Mouse (Mus musculus) midbrain, embryonic 13.5 days (tissue): ENCODE data around the gene Fkbp5. TPM values are rescaled to one million over a fixed set of nuclear protein-coding genes. Genes with fewer than 3 reads are reported as not detected.
A peak's percentile ranks its signal among the peaks of the same experiment; 100 is the strongest.

Experiments
- ATAC-seq: fragments of 200-750 bp; cut with Nextera tagmentation; 2 replicates; pipeline ENCODE4 v1.8.0; 2017; ENCODE audit warnings: mild to moderate bottlenecking, moderate TSS enrichment, moderate library complexity
- H3K27ac ChIP-seq: fragments of 300-500 bp; sonication (generic); 2 replicates; pipeline ENCODE4 v1.5.1; 2015; ENCODE audit warnings: inconsistent platforms, mild to moderate bottlenecking, moderate library complexity
- H3K27me3 ChIP-seq: fragments of 300-500 bp; sonication (generic); 2 replicates; pipeline ENCODE4 v1.6.1; 2015; ENCODE audit warnings: mild to moderate bottlenecking, inconsistent platforms
- H3K36me3 ChIP-seq: fragments of 300-500 bp; sonication (generic); 2 replicates; pipeline ENCODE4 v1.6.1; 2015; ENCODE audit warnings: mild to moderate bottlenecking, inconsistent platforms
- H3K4me1 ChIP-seq: fragments of 300-500 bp; sonication (generic); replicated peaks from 2 replicates; pipeline ENCODE4 v1.6.1; 2015; ENCODE audit warnings: inconsistent platforms
- H3K4me2 ChIP-seq: fragments of 300-500 bp; sonication (generic); replicated peaks from 2 replicates; pipeline ENCODE4 v1.6.1; 2015; ENCODE audit warnings: moderate library complexity, mild to moderate bottlenecking, inconsistent platforms
- H3K4me3 ChIP-seq: fragments of 300-500 bp; sonication (generic); replicated peaks from 2 replicates; pipeline ENCODE4 v1.5.1; 2015; ENCODE audit warnings: mild to moderate bottlenecking, inconsistent platforms
- H3K9ac ChIP-seq: fragments of 300-500 bp; sonication (generic); replicated peaks from 2 replicates; pipeline ENCODE4 v1.6.1; 2015; ENCODE audit warnings: mild to moderate bottlenecking, inconsistent platforms
- H3K9me3 ChIP-seq: fragments of 300-500 bp; sonication (generic); 2 replicates; pipeline ENCODE4 v1.6.1; 2016; ENCODE audit warnings: mild to moderate bottlenecking, inconsistent platforms
- WGBS: fragments of 180-500 bp; shearing (Covaris S2); methylation state at CpG from one replicate; pipeline ENCODE4 v1.1.7; 2015; 5-methylcytosine and 5-hydroxymethylcytosine counted together
- polyA plus RNA-seq: library from polyadenylated mRNA; unstranded; fragments of >200 nt; fragmentation: Nextera tagmentation; extraction: Ambion mirVana; gene quantifications from 2 replicates; pipeline ENCODE4 v1.2.1, GENCODE M21; 2015

Gene Fkbp5
- polyA plus RNA-seq, 1 experiment from 2014 or later, result 30.9 TPM

DNA sequence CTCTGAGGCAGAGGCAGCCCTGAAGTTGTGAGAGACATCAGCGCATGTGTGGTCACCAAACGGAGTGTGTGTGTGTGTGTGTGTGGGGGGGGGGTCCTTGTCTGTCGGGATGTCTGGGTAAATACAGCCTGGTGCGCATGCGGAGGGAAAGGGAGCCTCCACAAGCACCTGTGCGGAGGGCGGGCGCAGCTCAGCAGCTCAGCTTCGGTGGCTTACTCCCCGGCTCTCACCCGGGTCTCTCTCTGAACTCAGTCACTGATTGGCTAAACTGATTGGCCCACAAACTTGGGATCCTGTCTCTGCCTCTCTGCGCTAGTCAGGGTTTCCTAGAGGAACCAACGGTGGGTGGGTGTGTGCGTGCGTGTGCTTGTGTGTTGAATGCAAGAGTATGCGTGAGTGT lies 142.8 kb downstream of the Fkbp5 start:
- H3K4me3 ChIP-seq, result no peak overlapping the region
- H3K27me3 ChIP-seq, result peaks cover 31% of the 10 kb centered on the region
- ATAC-seq, result no peak
- H3K9ac ChIP-seq, result no peak overlapping the region
- WGBS, result 17% methylated on average over 16 of the region's 16 CpGs
- peak overlapping the region; percentile 20; the same call in 1 of the 2 replicates for H3K4me2 ChIP-seq
- no peaks in the 10 kb centered on the region for H3K9me3 ChIP-seq
- no peaks in the 10 kb centered on the region; the same call in 1 of the 2 replicates for H3K4me1 ChIP-seq
- H3K36me3 ChIP-seq, result no peaks in the 10 kb centered on the region
- no peak overlapping the region for H3K27ac ChIP-seq

DNA sequence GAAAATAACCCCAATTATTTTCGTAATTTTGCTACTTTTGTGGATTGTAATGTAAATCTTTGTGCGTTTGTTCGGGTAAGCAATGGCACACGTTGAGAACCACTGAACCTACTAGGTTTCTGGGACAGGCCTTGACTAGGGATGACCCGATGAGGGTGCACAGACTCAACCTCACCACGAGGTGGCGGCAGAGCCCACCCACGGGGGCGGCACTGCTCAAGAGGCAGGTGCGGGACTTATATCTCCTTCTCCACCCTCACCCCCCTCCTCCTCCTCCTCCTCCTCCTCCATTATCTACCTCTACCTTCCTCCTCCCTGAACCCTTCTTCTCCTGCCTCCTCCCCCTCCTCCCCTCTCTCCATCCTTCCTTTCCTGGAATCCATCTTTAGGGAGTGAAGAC lies 143.5 kb downstream of the Fkbp5 start:
- no peak overlapping the region for H3K9ac ChIP-seq
- H3K27ac ChIP-seq, result no peak overlapping the region
- H3K4me1 ChIP-seq, result no peaks in the 10 kb centered on the region; the same call in 1 of the 2 replicates
- no peaks in the 10 kb centered on the region for H3K36me3 ChIP-seq
- peaks cover 29% of the 10 kb centered on the region for H3K27me3 ChIP-seq
- 16% methylated on average over 10 of the region's 10 CpGs for WGBS
- no peak for ATAC-seq
- no peaks in the 10 kb centered on the region for H3K9me3 ChIP-seq
- no peak overlapping the region for H3K4me2 ChIP-seq
- no peak overlapping the region for H3K4me3 ChIP-seq

DNA sequence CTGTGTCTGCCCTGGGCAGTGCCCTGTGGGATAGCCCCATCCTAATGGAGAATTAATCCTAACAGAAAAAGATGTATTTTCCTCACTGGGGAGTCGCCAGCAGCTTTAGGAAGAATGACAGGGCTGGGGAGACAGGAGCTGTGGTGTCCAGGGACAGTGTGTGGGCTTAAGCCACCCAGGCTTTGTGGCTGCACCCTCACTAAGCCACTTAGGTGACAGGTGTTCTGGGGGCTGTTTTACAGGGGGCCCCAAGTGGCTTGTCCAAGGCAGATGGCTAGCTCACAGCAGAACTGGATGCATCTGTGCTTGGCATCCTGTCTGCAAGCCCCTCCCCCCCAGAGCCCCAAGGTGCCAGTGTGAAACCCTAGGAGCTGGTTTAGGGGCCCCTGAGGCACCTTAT lies 145.4 kb downstream of the Fkbp5 start:
- WGBS, result 37% methylated on average over 1 of the region's 1 CpGs
- no peak for ATAC-seq

DNA sequence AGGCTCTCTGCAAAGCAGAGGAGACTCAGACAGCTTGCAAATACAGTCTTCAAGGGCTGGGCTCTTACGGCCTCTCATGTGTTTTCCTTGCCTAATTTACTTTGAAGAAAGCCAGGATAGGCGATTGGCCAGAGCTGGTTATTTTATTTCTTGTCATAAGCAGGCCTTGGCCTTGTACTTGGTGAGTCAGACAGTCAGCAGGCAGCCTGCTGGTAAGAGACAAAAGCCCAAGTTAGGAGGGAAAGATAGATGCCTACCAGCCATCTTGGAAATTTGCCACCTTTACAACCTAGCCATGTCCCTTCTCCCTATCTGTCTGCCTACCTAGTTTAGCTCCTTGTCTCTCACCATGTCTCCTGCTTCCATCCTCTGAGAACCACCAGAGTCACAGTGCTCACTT lies 146.0 kb downstream of the Fkbp5 start:
- WGBS, result 78% methylated on average over 2 of the region's 2 CpGs

More for the DNA sequence above, 145.4 kb downstream of the Fkbp5 start:
- Histone ChIP-seq H3K4me1 (no peaks in the 10 kb centered on the region; the same call in 1 of the 2 replicates), H3K9ac (no peak overlapping the region), H3K27ac (no peak overlapping the region), H3K9me3 (no peaks in the 10 kb centered on the region), H3K36me3 (no peaks in the 10 kb centered on the region), H3K4me3 (no peak overlapping the region), H3K27me3 (peaks cover 27% of the 10 kb centered on the region), H3K4me2 (no peak overlapping the region)

DNA sequence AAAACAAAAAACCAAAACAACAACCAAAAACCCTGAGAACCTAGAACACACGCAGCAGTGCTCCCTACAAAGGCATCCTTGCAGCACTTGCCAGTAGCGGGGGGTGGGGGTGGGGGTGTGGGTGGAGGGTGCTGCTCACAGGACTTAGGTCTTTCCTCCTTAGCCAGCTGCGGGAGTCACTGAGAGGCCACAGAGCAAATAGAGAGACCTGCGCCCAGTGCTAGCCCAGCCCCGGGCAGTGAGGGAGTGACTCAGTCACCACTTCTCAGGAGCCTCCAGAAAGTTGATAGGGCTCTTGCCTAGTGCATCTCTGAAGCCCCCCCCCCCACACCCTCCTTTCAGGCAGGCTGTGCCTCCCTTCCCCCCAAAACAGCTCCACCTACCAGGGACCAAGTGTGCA lies 148.3 kb downstream of the Fkbp5 start:
- no peak overlapping the region for H3K4me3 ChIP-seq
- no peak overlapping the region for H3K9ac ChIP-seq
- no peak overlapping the region for H3K4me2 ChIP-seq
- H3K9me3 ChIP-seq, result no peaks in the 10 kb centered on the region
- peaks cover 6% of the 10 kb centered on the region for H3K4me1 ChIP-seq
- no peaks in the 10 kb centered on the region for H3K36me3 ChIP-seq
- ATAC-seq, result no peak
- whole genome bisulfite sequencing, result 75% methylated on average over 5 of the region's 5 CpGs
- H3K27ac ChIP-seq, result no peak overlapping the region
- peaks cover 26% of the 10 kb centered on the region for H3K27me3 ChIP-seq

More for the DNA sequence above, 146.0 kb downstream of the Fkbp5 start:
- Histone ChIP-seq H3K36me3 (no peaks in the 10 kb centered on the region), H3K9ac (no peak overlapping the region), H3K4me3 (no peak overlapping the region), H3K27ac (no peak overlapping the region), H3K9me3 (no peaks in the 10 kb centered on the region), H3K4me1 (no peaks in the 10 kb centered on the region; the same call in 1 of the 2 replicates), H3K4me2 (no peak overlapping the region), H3K27me3 (peaks cover 27% of the 10 kb centered on the region)
- ATAC-seq, result no peak

DNA sequence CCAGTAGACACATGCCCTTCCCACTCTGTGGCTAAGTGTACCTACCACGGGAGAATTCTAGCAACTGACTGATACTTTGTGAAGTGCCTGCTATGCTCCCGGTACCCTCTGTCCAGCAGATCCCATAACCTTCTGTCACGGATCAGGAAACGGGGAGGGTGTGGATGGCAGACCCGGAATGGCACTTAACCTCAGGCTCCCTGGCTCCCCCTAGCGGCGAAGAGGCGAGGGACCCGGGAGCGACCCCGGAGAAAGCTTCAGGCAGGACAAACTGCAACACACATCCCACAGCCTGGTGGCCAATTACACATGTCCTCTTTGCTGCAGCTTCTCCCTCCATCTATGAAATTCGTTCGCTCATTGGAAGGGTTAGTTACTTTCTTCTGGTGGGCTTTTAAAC lies 148.9 kb downstream of the Fkbp5 start:
- H3K9me3 ChIP-seq, result no peaks in the 10 kb centered on the region

DNA sequence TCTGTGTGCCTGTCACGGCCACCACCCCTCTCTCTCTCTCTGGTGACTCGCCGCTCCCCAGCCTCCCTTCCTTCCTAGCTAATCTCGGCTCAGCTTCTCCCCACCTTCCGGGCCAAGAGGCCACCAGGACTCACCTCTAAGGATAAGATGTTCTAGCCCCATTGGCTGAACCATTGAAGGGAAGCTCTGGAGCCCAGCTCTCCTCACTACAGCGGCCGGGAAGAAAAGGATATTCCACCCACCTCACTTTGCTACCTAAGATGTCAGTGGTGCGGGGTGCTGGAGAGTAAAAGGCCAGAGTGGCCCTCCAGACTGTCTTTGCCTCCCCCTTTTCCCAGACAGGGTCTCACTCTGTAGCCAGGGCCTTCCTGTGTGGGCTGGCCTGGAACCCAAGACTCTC lies 152.2 kb downstream of the Fkbp5 start, which contains the start of gene Tulp1:
Tulp1 (minus strand) TSS at position 101 of the 400 bp plus-strand sequence.
- no peaks in the 10 kb centered on the region for H3K36me3 ChIP-seq
- H3K27me3 ChIP-seq, result peaks cover 61% of the 10 kb centered on the region
- peak within 1 kb of the TSS; percentile 18 for H3K4me3 ChIP-seq
- 19% methylated on average over 8 of the region's 8 CpGs for WGBS
- peak within 1 kb of the TSS; percentile 32; the same call in 1 of the 2 replicates for H3K4me2 ChIP-seq
- no peak within 1 kb of the TSS for H3K9ac ChIP-seq
- no peak for ATAC-seq
- no peak within 1 kb of the TSS for H3K27ac ChIP-seq
- peaks cover 25% of the 10 kb centered on the region for H3K4me1 ChIP-seq
- no peaks in the 10 kb centered on the region for H3K9me3 ChIP-seq

More for the DNA sequence above, 148.9 kb downstream of the Fkbp5 start:
- Histone ChIP-seq H3K4me1 (peaks cover 12% of the 10 kb centered on the region), H3K36me3 (no peaks in the 10 kb centered on the region), H3K27me3 (peaks cover 29% of the 10 kb centered on the region), H3K4me2 (no peak overlapping the region), H3K9ac (no peak overlapping the region), H3K4me3 (no peak overlapping the region), H3K27ac (no peak overlapping the region)
- WGBS, result 5% methylated on average over 13 of the region's 13 CpGs
- ATAC-seq, result no peak

DNA sequence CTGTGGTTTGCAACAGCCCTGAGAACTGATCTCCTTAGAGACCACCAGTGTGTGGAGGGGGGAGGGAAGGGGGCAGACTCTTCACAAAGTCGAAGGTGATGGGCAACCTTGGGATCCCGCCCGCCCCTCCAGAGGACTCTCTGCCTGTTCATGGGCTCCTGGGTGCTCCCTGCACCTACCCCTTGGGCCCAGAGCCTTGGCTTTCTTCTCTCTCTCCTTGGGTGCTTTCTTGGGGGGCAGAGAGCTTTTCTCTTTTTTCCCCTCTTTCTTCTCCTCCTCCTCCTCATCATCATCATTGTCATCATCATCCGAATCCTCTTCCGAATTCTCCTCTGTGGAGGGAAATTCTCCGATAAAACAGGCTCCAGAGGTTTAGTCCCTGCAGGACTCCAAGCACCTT lies 153.8 kb downstream of the Fkbp5 start:
- no peak for ATAC-seq
- no peaks in the 10 kb centered on the region for H3K9me3 ChIP-seq
- H3K4me2 ChIP-seq, result 0 out of 2 replicates have a peak overlapping the region, but pooled peaks have one; percentile 57
- no peak overlapping the region for H3K9ac ChIP-seq
- 9% methylated on average over 6 of the region's 6 CpGs for WGBS
- H3K4me3 ChIP-seq, result no peak overlapping the region
- peaks cover 78% of the 10 kb centered on the region for H3K27me3 ChIP-seq
- no peaks in the 10 kb centered on the region for H3K36me3 ChIP-seq
- H3K4me1 ChIP-seq, result peaks cover 25% of the 10 kb centered on the region
- H3K27ac ChIP-seq, result no peak overlapping the region

DNA sequence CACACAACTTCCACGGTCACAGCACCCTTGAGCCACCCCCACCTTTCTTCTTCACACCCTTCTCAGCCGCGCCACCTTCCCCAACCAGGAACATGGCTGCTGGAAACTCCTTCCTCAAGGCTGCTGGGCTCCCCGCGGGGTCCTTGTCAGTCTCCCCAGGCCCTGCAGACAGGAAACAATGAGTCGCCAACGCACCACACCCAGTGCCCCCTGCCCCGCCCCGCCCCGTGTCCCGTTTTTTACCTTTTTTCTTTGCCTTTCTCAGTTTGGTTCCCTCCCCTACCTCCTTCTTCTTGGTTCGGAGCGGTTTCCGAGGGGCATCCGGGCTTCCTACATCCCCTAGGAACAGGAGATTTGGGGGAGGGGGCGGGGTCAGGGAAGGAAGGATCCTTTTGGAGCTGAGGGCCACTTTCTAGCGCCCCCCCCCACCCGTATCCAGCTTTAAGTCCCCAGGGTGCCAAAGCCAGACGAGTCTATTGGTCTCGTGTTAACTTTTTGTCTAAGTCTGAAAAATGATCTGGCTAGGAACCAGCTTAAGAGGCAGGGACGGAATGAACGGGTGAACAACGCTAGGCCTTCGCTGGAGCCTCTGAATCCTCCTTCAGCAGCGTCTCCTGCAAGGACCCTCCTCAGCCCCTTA lies 154.6 kb downstream of the Fkbp5 start:
- 2% methylated on average over 25 of the region's 25 CpGs for WGBS
- peak overlapping the region; percentile 31 for H3K4me3 ChIP-seq
- H3K9me3 ChIP-seq, result no peaks in the 10 kb centered on the region
- 0 out of 2 replicates have a peak, but pooled peaks have one; percentile 34 for ATAC-seq
- H3K27me3 ChIP-seq, result peaks cover 84% of the 10 kb centered on the region
- H3K27ac ChIP-seq, result no peak overlapping the region
- peaks cover 25% of the 10 kb centered on the region for H3K4me1 ChIP-seq
- peak overlapping the region; percentile 57 for H3K4me2 ChIP-seq
- H3K9ac ChIP-seq, result peak overlapping the region; percentile 54
- H3K36me3 ChIP-seq, result no peaks in the 10 kb centered on the region

DNA sequence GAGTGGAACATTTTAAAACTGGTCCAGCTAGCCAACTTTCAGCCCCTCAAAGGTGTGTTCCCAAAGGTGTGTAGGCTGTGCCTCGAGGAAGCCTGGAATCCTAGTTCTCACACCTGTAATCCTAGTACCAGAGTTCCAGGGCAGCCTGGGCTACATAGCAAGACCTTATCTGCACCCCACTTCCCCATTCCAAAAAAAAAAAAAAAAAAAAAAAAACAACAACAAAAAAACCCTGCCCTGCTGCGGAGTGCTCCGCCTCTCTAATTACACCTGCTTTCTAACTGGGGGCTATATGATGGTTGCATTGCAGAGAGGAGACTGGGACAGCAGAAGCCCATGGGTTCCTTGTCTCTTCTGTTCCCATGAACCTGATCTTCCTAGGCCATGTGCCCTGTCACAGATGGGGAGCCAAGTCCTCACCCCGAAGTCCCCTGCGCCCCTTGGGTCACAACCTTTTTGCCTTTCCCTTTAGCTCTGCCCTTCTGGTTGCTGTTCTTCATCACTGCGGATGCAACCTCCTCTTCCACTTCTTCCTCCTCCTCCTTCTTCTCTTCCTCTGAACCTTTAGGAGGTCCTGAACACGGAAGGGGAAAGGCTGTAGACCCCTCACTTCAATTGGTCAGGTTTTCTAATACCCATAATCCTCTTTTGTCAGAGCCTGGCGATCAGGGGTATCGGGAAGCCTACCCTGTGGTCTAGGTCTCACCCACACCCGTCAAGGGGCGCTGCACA lies 155.2 kb downstream of the Fkbp5 start:
- H3K36me3 ChIP-seq, result no peaks in the 10 kb centered on the region
- H3K27me3 ChIP-seq, result peaks cover 82% of the 10 kb centered on the region
- peak overlapping the region; percentile 31 for H3K4me3 ChIP-seq
- peak overlapping the region; percentile 57 for H3K4me2 ChIP-seq
- 37% methylated on average over 11 of the region's 11 CpGs for WGBS
- H3K27ac ChIP-seq, result no peak overlapping the region
- ATAC-seq, result no peak
- no peaks in the 10 kb centered on the region for H3K9me3 ChIP-seq
- peak overlapping the region; percentile 54 for H3K9ac ChIP-seq
- H3K4me1 ChIP-seq, result peaks cover 25% of the 10 kb centered on the region

DNA sequence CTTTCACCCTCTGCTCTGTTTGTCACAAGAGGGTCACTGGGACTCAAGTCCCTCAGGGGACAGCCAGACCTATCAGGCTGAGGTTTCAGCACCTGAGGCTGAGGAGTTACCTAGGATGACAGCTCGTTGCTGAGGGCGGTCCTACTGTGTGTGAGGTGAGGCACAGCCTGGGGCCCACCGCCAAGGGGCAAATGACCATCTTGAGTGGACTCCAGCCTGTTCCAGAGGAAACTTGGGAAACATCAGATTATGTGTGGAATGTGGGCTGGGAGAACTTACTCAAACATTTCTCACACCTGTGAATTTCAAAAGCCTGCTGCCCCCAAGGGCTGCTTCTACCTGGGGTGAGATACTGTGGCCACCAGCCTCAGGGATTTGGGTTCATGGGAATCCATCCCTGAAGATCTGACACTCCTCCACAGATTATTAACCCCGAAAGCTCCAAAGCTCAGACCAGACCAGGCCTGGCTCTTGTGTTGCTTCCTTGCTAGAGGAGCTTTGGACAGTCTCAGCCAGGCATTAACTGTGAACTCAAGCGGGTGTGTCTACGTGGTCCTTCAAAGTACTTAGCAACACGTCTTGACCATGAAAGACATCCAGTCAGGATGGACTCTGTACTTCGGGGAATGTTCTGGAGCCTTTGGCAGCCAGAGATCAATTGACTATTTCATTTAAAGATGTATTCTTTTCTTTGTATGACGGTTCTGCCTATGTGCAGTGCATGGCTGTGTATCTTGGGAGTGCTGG lies 156.6 kb downstream of the Fkbp5 start:
- H3K9me3 ChIP-seq, result no peaks in the 10 kb centered on the region
- no peak overlapping the region for H3K4me2 ChIP-seq
- no peak for ATAC-seq
- no peak overlapping the region for H3K4me3 ChIP-seq
- no peak overlapping the region for H3K9ac ChIP-seq
- 86% methylated on average over 9 of the region's 9 CpGs for WGBS
- peaks cover 77% of the 10 kb centered on the region for H3K27me3 ChIP-seq
- no peaks in the 10 kb centered on the region for H3K36me3 ChIP-seq
- H3K27ac ChIP-seq, result no peak overlapping the region
- peaks cover 25% of the 10 kb centered on the region for H3K4me1 ChIP-seq
